Comparison of ENCODE assay signal across 9 mouse cellular contexts in genomic region chr1:69785129-69785528, GRCm38 (mm10). TPM values are rescaled to one million over a fixed set of nuclear protein-coding genes. Genes with fewer than 3 reads are reported as not detected.
DNase-seq lines count a peak whose midpoint lies in the region; ATAC-seq and TF ChIP-seq lines count a peak whose summit lies in the region.
"Had no signal": no experiment of that assay in that cellular context is flagged by ENCODE, and none has a peak within 500 bp of the region (broad histone marks: within the 10 kb centered on the region; RNA-seq: fewer than 3 reads in every experiment).

No protein-coding gene starts in this region.

- H3K4me1 ChIP-seq in limb, embryonic 11.5 days (ENCODE audit: control insufficient read depth, insufficient read depth, low read length): no peaks in the 10 kb centered on the region
- peaks cover 10% of the 10 kb centered on the region for H3K4me1 ChIP-seq in limb, embryonic 10.5 days
- no peaks in the 10 kb centered on the region for H3K4me1 ChIP-seq in embryonic facial prominence, embryonic 14.5 days (ENCODE audit: control insufficient read depth, insufficient read depth, low read length)
- H3K4me1 ChIP-seq in lung, adult 2 months (ENCODE audit: control insufficient read depth, insufficient read depth, low read length): no peaks in the 10 kb centered on the region

- H3K36me3 ChIP-seq in limb, embryonic 11.5 days (ENCODE audit: control insufficient read depth, insufficient read depth, low read length): no peaks in the 10 kb centered on the region
- H3K36me3 ChIP-seq in limb, embryonic 10.5 days: no peaks in the 10 kb centered on the region
- no peaks in the 10 kb centered on the region for H3K36me3 ChIP-seq in embryonic facial prominence, embryonic 14.5 days (ENCODE audit: control insufficient read depth, insufficient read depth, low read length)

- no peak overlapping the region for H3K9ac ChIP-seq in limb, embryonic 11.5 days (ENCODE audit: low read length)
- no peak overlapping the region for H3K9ac ChIP-seq in embryonic facial prominence, embryonic 14.5 days (ENCODE audit: low read depth, low read length)

- 12% methylated on average over 6 of the region's 6 CpGs for WGBS in limb, embryonic 11.5 days
- WGBS in limb, embryonic 10.5 days: 11% methylated on average over 6 of the region's 6 CpGs
- WGBS in embryonic facial prominence, embryonic 14.5 days: 4% methylated on average over 6 of the region's 6 CpGs
- 5% methylated on average over 6 of the region's 6 CpGs for WGBS in lung, adult 2 months

- no peak overlapping the region for H3K27ac ChIP-seq in limb, embryonic 11.5 days (replicated peaks; ENCODE audit: low read depth, low read length)
- H3K27ac ChIP-seq in limb, embryonic 10.5 days: no peak overlapping the region
- H3K27ac ChIP-seq in embryonic facial prominence, embryonic 14.5 days (replicated peaks; ENCODE audit: low read depth, low read length): no peak overlapping the region
- H3K27ac ChIP-seq: macrophage had no signal

- peak; percentile 20 for DNase-seq in cerebellum, adult 8-10 months
- no peak for DNase-seq in cerebellum, adult 9-11 months
- DNase-seq in limb, embryonic 11.5 days (ENCODE audit: low spot score): peak; percentile 49
- DNase-seq in limb, embryonic 10.5 days (ENCODE audit: low spot score): no peak
- peak; percentile 33 for DNase-seq in T-cell, adult 2 months (ENCODE audit: low spot score)
- DNase-seq in embryonic facial prominence, embryonic 14.5 days (ENCODE audit: low spot score): peak; percentile 85
- no peak for DNase-seq in lung, adult 2 months
- peak; percentile 42 for DNase-seq in thymus, postnatal 25 days

- H3K4me3 ChIP-seq in limb, embryonic 11.5 days (ENCODE audit: low read depth, low read length): no peak overlapping the region
- H3K4me3 ChIP-seq in limb, embryonic 10.5 days: no peak overlapping the region
- H3K4me3 ChIP-seq in embryonic facial prominence, embryonic 14.5 days (ENCODE audit: low read depth, low read length): no peak overlapping the region
- no peak overlapping the region for H3K4me3 ChIP-seq in lung, adult 2 months (replicated peaks; ENCODE audit: extremely low read depth, low read depth, low read length)

- no peak for TF ChIP-seq POLR2A in lung, adult 2 months (IDR thresholded peaks at IDR 0.05; ENCODE audit: borderline replicate concordance, extremely low read depth, low read depth, low read length)

- H3K4me2 ChIP-seq in limb, embryonic 11.5 days (ENCODE audit: low read depth, severe bottlenecking): no peak overlapping the region
- no peak overlapping the region for H3K4me2 ChIP-seq in embryonic facial prominence, embryonic 14.5 days (ENCODE audit: low read depth, low read length)

- no peaks in the 10 kb centered on the region for H3K27me3 ChIP-seq in limb, embryonic 11.5 days (ENCODE audit: control insufficient read depth, insufficient read depth, low read length)
- no peaks in the 10 kb centered on the region for H3K27me3 ChIP-seq in limb, embryonic 10.5 days (ENCODE audit: low read depth, poor library complexity, severe bottlenecking)
- no peaks in the 10 kb centered on the region for H3K27me3 ChIP-seq in embryonic facial prominence, embryonic 14.5 days (replicated peaks; ENCODE audit: control insufficient read depth, insufficient read depth, low read length)

- H3K9me3 ChIP-seq in limb, embryonic 11.5 days (ENCODE audit: control insufficient read depth, low read length): no peaks in the 10 kb centered on the region
- no peaks in the 10 kb centered on the region for H3K9me3 ChIP-seq in limb, embryonic 10.5 days (replicated peaks)
- no peaks in the 10 kb centered on the region for H3K9me3 ChIP-seq in embryonic facial prominence, embryonic 14.5 days (ENCODE audit: control insufficient read depth, low read length)

- no peak for ATAC-seq in limb, embryonic 11.5 days (ENCODE audit: insufficient number of reproducible peaks, low FRiP score, low TSS enrichment, low read depth)
- no peak for ATAC-seq in embryonic facial prominence, embryonic 14.5 days (ENCODE audit: low read depth)

- peak; percentile 10; the same call in 1 of the 2 replicates for TF ChIP-seq CTCF in lung, adult 2 months (IDR thresholded peaks at IDR 0.05; ENCODE audit: insufficient read depth, low read length)

RNA-seq across cellular contexts. Expression of gene Spag16, which starts 41.6 kb away (rescaled TPM):
- polyA plus RNA-seq in limb, embryonic 11.5 days (2014; fragmentation: Nextera tagmentation; extraction: Ambion mirVana): 1.7 and 1.8 TPM in 2 replicates
- polyA plus RNA-seq in limb, embryonic 10.5 days (2016; fragmentation: Nextera tagmentation; extraction: Ambion mirVana): 2.2 TPM in 2 replicates
- polyA plus RNA-seq in embryonic facial prominence, embryonic 14.5 days (2014; fragmentation: Nextera tagmentation; extraction: Ambion mirVana): 0.43 and 2.4 TPM in 2 replicates
- 2.9 and 4.5 TPM in 2 replicates for polyA plus RNA-seq in lung, adult 2 months (2012; rRNA removed)
- polyA plus RNA-seq: macrophage had no signal

Comparison
In these comparisons a context has a peak if more than half of its experiments do, and no peak if none do; other contexts are left out.
1. DNase-seq: peak in cerebellum, adult 8-10 months (single experiment), limb, embryonic 11.5 days (single experiment), T-cell, adult 2 months (single experiment), embryonic facial prominence, embryonic 14.5 days (single experiment) and thymus, postnatal 25 days (single experiment); none in cerebellum, adult 9-11 months (single experiment), limb, embryonic 10.5 days (single experiment) and lung, adult 2 months (single experiment).